Mouse (Mus musculus) intestine, embryonic 14.5 days (tissue): ENCODE measurements at regions not wholly inside any gene's neighbourhood (a gene's known extent, or its start where the extent isn't known, plus 50 kb on each side); places are given as distances from the start of the nearest gene placed in this dataset.

Experiments
- ATAC-seq: fragments of 200-750 bp; cut with Nextera tagmentation; replicated peaks from 2 replicates; pipeline ENCODE4 v1.8.0; 2017; ENCODE audit warnings: low read depth, moderate number of reproducible peaks, moderate TSS enrichment, moderate library complexity; ENCODE audit not compliant: low FRiP score, low TSS enrichment
- DNase-seq: peaks from one replicate; pipeline ENCODE4 v3.0.0-alpha.2; 2018; ENCODE audit warnings: low spot score
- H3K27ac ChIP-seq: fragments of 300-500 bp; sonication (generic); 2 replicates; pipeline ENCODE4 v1.5.1; 2014; ENCODE audit warnings: low read depth, mild to moderate bottlenecking, control low read depth
- H3K27me3 ChIP-seq: fragments of 300-500 bp; sonication (generic); replicated peaks from 2 replicates; pipeline ENCODE4 v1.6.1; 2014; ENCODE audit warnings: low read length, control low read depth; ENCODE audit not compliant: control insufficient read depth, insufficient read depth
- H3K36me3 ChIP-seq: fragments of 300-500 bp; sonication (generic); 2 replicates; pipeline ENCODE4 v1.6.1; 2014; ENCODE audit warnings: low read length, control low read depth; ENCODE audit not compliant: control insufficient read depth, insufficient read depth
- H3K4me1 ChIP-seq: fragments of 300-500 bp; sonication (generic); replicated peaks from 2 replicates; pipeline ENCODE4 v1.6.1; 2014; ENCODE audit warnings: low read length, control low read depth, mixed read lengths; ENCODE audit not compliant: control insufficient read depth, insufficient read depth
- H3K4me2 ChIP-seq: fragments of 300-500 bp; sonication (generic); 2 replicates; pipeline ENCODE4 v1.6.1; 2014; ENCODE audit warnings: low read length
- H3K4me3 ChIP-seq: fragments of 300-500 bp; sonication (generic); 2 replicates; pipeline ENCODE4 v1.5.1; 2014; ENCODE audit warnings: low read depth, low read length, control low read depth, mixed read lengths
- H3K9ac ChIP-seq: fragments of 300-500 bp; sonication (generic); 2 replicates; pipeline ENCODE4 v1.6.1; 2014; ENCODE audit warnings: mild to moderate bottlenecking, low read length
- H3K9me3 ChIP-seq: fragments of 300-500 bp; sonication (generic); 2 replicates; pipeline ENCODE4 v1.6.1; 2016; ENCODE audit warnings: low read length, control low read depth; ENCODE audit not compliant: control insufficient read depth
- WGBS: fragments of 180-500 bp; shearing (Covaris S2); extraction: QIAGEN DNeasy Blood & Tissue Kit; methylation state at CpG from one replicate; pipeline ENCODE4 v1.1.7; 2014; 5-methylcytosine and 5-hydroxymethylcytosine counted together

GRCm38 (mm10) chr6:100365791-100366190 lies 78.5 kb upstream of the Rybp start:
- no peak for DNase-seq
- H3K4me3 ChIP-seq = no peak overlapping the region
- H3K9ac ChIP-seq = no peak overlapping the region
- ATAC-seq = no peak
- H3K27me3 ChIP-seq = no peaks in the 10 kb centered on the region
- H3K36me3 ChIP-seq = no peaks in the 10 kb centered on the region
- 77% methylated on average over 4 of the region's 4 CpGs for WGBS
- H3K9me3 ChIP-seq = no peaks in the 10 kb centered on the region
- H3K27ac ChIP-seq = no peak overlapping the region
- H3K4me1 ChIP-seq = no peaks in the 10 kb centered on the region
- H3K4me2 ChIP-seq = no peak overlapping the region

- Histone ChIP-seq H3K27me3 (no peaks in the 10 kb centered on the region), H3K36me3 (no peaks in the 10 kb centered on the region), H3K9ac (no peak overlapping the region), H3K27ac (no peak overlapping the region), H3K4me1 (no peaks in the 10 kb centered on the region), H3K4me3 (no peak overlapping the region), H3K4me2 (no peak overlapping the region), H3K9me3 (no peaks in the 10 kb centered on the region)
- ATAC-seq (no peak), DNase-seq (no peak)
- 73% methylated on average over 5 of the region's 5 CpGs for WGBS
These were observed 76.4 kb upstream of the Rybp start for GRCm38 (mm10) chr6:100363683-100364082.

GRCm38 (mm10) chr6:100356617-100357399 lies 69.5 kb upstream of the Rybp start:
- DNase-seq = no peak

GRCm38 (mm10) chr6:100355858-100356257 lies 68.6 kb upstream of the Rybp start:
- Histone ChIP-seq H3K27ac (no peak overlapping the region), H3K4me2 (no peak overlapping the region), H3K4me3 (no peak overlapping the region), H3K9ac (no peak overlapping the region), H3K4me1 (0 out of 2 replicates have a peak, but pooled peaks cover 2% of the 10 kb centered on the region), H3K36me3 (no peaks in the 10 kb centered on the region), H3K9me3 (no peaks in the 10 kb centered on the region), H3K27me3 (no peaks in the 10 kb centered on the region)
- no peak for ATAC-seq
- DNase-seq = no peak
- WGBS = 63% methylated on average over 9 of the region's 9 CpGs

More at GRCm38 (mm10) chr6:100356617-100357399, 69.5 kb upstream of the Rybp start:
- no peak overlapping the region for H3K9ac ChIP-seq
- H3K4me3 ChIP-seq = no peak overlapping the region
- no peaks in the 10 kb centered on the region for H3K9me3 ChIP-seq
- 69% methylated on average over 11 of the region's 11 CpGs for WGBS
- no peak overlapping the region for H3K27ac ChIP-seq
- H3K4me1 ChIP-seq = 0 out of 2 replicates have a peak, but pooled peaks cover 2% of the 10 kb centered on the region
- H3K27me3 ChIP-seq = no peaks in the 10 kb centered on the region
- H3K36me3 ChIP-seq = no peaks in the 10 kb centered on the region
- ATAC-seq = 0 out of 2 replicates have a peak, but pooled peaks have one; percentile 70
- no peak overlapping the region for H3K4me2 ChIP-seq

GRCm38 (mm10) chr6:100347481-100347880 lies 60.2 kb upstream of the Rybp start:
- ATAC-seq (no peak), DNase-seq (no peak)
- H3K9ac ChIP-seq = no peak overlapping the region
- 82% methylated on average over 7 of the region's 7 CpGs for WGBS
- no peak overlapping the region for H3K4me2 ChIP-seq
- H3K27me3 ChIP-seq = no peaks in the 10 kb centered on the region
- H3K27ac ChIP-seq = no peak overlapping the region
- no peak overlapping the region for H3K4me3 ChIP-seq
- no peaks in the 10 kb centered on the region for H3K9me3 ChIP-seq
- H3K36me3 ChIP-seq = no peaks in the 10 kb centered on the region
- H3K4me1 ChIP-seq = no peaks in the 10 kb centered on the region

GRCm38 (mm10) chr6:100345073-100345472 lies 57.8 kb upstream of the Rybp start:
- Histone ChIP-seq H3K4me2 (no peak overlapping the region), H3K9ac (no peak overlapping the region), H3K4me3 (no peak overlapping the region), H3K27ac (no peak overlapping the region), H3K36me3 (no peaks in the 10 kb centered on the region), H3K27me3 (no peaks in the 10 kb centered on the region), H3K4me1 (no peaks in the 10 kb centered on the region), H3K9me3 (no peaks in the 10 kb centered on the region)
- no peak for DNase-seq
- ATAC-seq = no peak
- WGBS = 82% methylated on average over 3 of the region's 3 CpGs

- ATAC-seq (no peak), DNase-seq (no peak)
- Histone ChIP-seq H3K36me3 (no peaks in the 10 kb centered on the region), H3K4me2 (no peak overlapping the region), H3K27me3 (peaks cover 9% of the 10 kb centered on the region), H3K4me1 (no peaks in the 10 kb centered on the region; the same call in 1 of the 2 replicates), H3K27ac (no peak overlapping the region), H3K9me3 (no peaks in the 10 kb centered on the region), H3K4me3 (no peak overlapping the region), H3K9ac (no peak overlapping the region)
- WGBS = 65% methylated on average over 13 of the region's 13 CpGs
These were observed 54.3 kb upstream of the Rybp start for GRCm38 (mm10) chr6:100341305-100342290.

- DNase-seq (no peak), ATAC-seq (no peak)
- Histone ChIP-seq H3K4me3 (no peak overlapping the region), H3K9me3 (no peaks in the 10 kb centered on the region), H3K4me2 (no peak overlapping the region), H3K36me3 (no peaks in the 10 kb centered on the region), H3K27me3 (peaks cover 17% of the 10 kb centered on the region), H3K4me1 (peaks cover 11% of the 10 kb centered on the region), H3K27ac (no peak overlapping the region), H3K9ac (no peak overlapping the region)
- WGBS = 86% methylated on average over 4 of the region's 4 CpGs
These were observed 51.0 kb upstream of the Rybp start for GRCm38 (mm10) chr6:100338291-100338690.
